Mouse (Mus musculus) lung, embryonic 14.5 days (tissue): Measurements from ENCODE around the gene Tmem176a. TPM values are rescaled to one million over a fixed set of nuclear protein-coding genes. Genes with fewer than 3 reads are reported as not detected.
"Not testable (repeated sequence)": the region's sequence is repeated elsewhere in the genome, so short reads cannot be mapped to it uniquely, and the experiment has no call there.

Source experiments
- ATAC-seq: fragments of 200-750 bp; cut with Nextera tagmentation; 2 replicates; pipeline ENCODE4 v1.8.0; 2017; ENCODE audit warnings: mild to moderate bottlenecking, moderate TSS enrichment, moderate library complexity; ENCODE audit not compliant: insufficient read depth
- DNase-seq: peaks from one replicate; pipeline ENCODE4 v3.0.0-alpha.2; 2015
- H3K27ac ChIP-seq: fragments of 300-500 bp; sonication (generic); 2 replicates; pipeline ENCODE4 v1.5.1; 2014; ENCODE audit warnings: low read depth, mild to moderate bottlenecking, moderate library complexity
- H3K27me3 ChIP-seq: fragments of 300-500 bp; sonication (generic); 2 replicates; pipeline ENCODE4 v1.6.1; 2014; ENCODE audit warnings: low read length, control low read depth; ENCODE audit not compliant: insufficient read depth
- H3K36me3 ChIP-seq: fragments of 300-500 bp; sonication (generic); 2 replicates; pipeline ENCODE4 v1.6.1; 2014; ENCODE audit warnings: control low read depth; ENCODE audit not compliant: insufficient read depth
- H3K4me1 ChIP-seq: fragments of 300-500 bp; sonication (generic); 2 replicates; pipeline ENCODE4 v1.6.1; 2014; ENCODE audit warnings: antibody characterized with exemption, control low read depth; ENCODE audit not compliant: insufficient read depth
- H3K4me2 ChIP-seq: fragments of 300-500 bp; sonication (generic); 2 replicates; pipeline ENCODE4 v1.6.1; 2014; ENCODE audit warnings: mild to moderate bottlenecking
- H3K4me3 ChIP-seq: fragments of 300-500 bp; sonication (generic); 2 replicates; pipeline ENCODE4 v1.5.1; 2014; ENCODE audit warnings: low read depth, low read length
- H3K9ac ChIP-seq: fragments of 300-500 bp; sonication (generic); 2 replicates; pipeline ENCODE4 v1.6.1; 2014
- H3K9me3 ChIP-seq: fragments of 300-500 bp; sonication (generic); 2 replicates; pipeline ENCODE4 v1.6.1; 2016; ENCODE audit warnings: low read depth, low read length, control low read depth
- CTCF ChIP-seq: IDR thresholded peaks from 2 replicates; pipeline ENCODE4 v1.5.1; 2016; ENCODE audit warnings: antibody characterized with exemption, low read depth
- WGBS: fragments of 180-500 bp; shearing (Covaris S2); extraction: QIAGEN DNeasy Blood & Tissue Kit; methylation state at CpG from one replicate; pipeline ENCODE4 v1.1.7; 2014; 5-methylcytosine and 5-hydroxymethylcytosine counted together
- polyA plus RNA-seq: library from polyadenylated mRNA; unstranded; fragments of >200 nt; fragmentation: Nextera tagmentation; extraction: Ambion mirVana; gene quantifications from 2 replicates; pipeline ENCODE4 v1.2.1, GENCODE M21; 2014

Tmem176a gene
- polyA plus RNA-seq, 1 experiment from 2014 or later: 226 TPM

- no peaks in the 10 kb centered on the region for H3K4me1 ChIP-seq
- H3K27me3 ChIP-seq: no peaks in the 10 kb centered on the region
- H3K36me3 ChIP-seq: no peaks in the 10 kb centered on the region
- DNase-seq: peak; percentile 96
- 2% methylated on average over 6 of the region's 6 CpGs for WGBS
- ATAC-seq: peak; percentile 73
- H3K4me3 ChIP-seq: no peak overlapping the region
- no peak overlapping the region for H3K27ac ChIP-seq
- no peak overlapping the region for H3K4me2 ChIP-seq
- no peak overlapping the region for H3K9ac ChIP-seq
- peak; percentile 94 for TF ChIP-seq CTCF
- H3K9me3 ChIP-seq: no peaks in the 10 kb centered on the region
Measured at GRCm38 (mm10) chr6:48817815-48818214, 22.9 kb upstream of the Tmem176a start.

DNA sequence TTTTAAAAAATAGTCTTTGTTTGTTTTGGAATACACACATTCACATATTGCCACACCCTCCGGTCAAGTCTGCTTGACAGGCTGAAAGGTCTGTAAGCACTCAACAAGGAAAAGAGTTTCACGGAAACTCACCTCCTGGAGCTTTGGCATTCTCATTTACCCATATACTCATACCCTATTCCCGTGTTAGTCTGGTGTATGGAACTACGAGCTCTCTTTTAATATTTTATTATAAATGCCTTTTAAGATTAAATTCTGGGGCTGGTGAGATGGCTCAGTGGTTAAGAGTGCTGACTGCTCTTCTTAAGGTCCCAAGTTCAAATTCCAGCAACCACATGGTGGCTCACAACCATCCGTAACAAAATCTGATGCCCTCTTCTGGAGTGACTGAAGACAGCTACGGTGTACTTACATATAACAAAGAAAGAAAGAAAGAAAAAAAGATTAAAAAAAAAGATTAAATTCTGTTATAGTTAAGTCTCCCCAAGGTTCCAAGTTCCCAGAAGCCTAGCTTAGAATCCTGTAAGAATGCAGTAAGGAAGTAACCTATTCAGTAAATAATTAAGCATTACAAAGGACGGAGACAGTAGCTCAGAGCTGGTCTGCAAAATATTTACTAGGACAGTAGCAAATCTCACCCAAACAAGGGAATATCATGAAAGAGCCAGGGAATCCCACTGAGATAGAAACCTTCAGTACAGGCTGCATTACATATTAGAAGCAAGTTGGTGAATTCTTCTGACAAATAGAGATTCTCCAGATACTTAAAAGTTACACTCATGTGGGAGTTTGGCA is 18.5 kb upstream of the Tmem176a start:
- H3K9me3 ChIP-seq, H3K4me2 ChIP-seq, H3K36me3 ChIP-seq, H3K4me1 ChIP-seq, H3K4me3 ChIP-seq, DNase-seq, H3K27ac ChIP-seq, ATAC-seq, H3K27me3 ChIP-seq, H3K9ac ChIP-seq: not testable (repeated sequence)
- WGBS: 76% methylated on average over 7 of the region's 7 CpGs

- Histone ChIP-seq H3K4me1 (peaks cover 7% of the 10 kb centered on the region; the same call in 1 of the 2 replicates), H3K27me3 (no peaks in the 10 kb centered on the region), H3K9me3 (no peaks in the 10 kb centered on the region), H3K4me2 (no peak overlapping the region), H3K36me3 (no peaks in the 10 kb centered on the region), H3K9ac (no peak overlapping the region), H3K27ac (no peak overlapping the region), H3K4me3 (no peak overlapping the region)
- WGBS: 51% methylated on average over 7 of the region's 7 CpGs
- TF ChIP-seq CTCF: no peak
- DNase-seq (no peak), ATAC-seq (no peak)
Measured at GRCm38 (mm10) chr6:48825016-48825415, 15.7 kb upstream of the Tmem176a start.

DNA sequence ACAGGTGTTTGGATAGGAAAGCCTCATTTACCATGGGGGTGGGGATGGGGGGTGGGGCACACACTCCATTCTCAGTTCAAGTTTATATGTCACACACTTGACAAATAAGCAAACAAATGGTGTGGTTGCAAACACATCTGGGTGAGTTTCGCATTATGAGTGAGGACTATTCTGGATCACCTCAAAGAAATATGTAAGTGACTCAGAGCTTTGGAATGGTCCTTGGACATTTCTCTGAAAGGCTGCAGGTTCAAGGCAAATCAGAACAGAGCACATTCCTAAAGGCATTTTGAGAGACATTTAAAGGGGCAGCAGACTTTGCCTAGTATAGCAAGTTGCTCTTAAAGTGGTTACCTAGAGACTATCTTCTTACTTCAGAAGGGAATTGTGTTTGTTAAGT is 11.7 kb upstream of the Tmem176a start:
- DNase-seq (peak; percentile 50), ATAC-seq (peak; percentile 44; the same call in 1 of the 2 replicates)
- H3K4me2 ChIP-seq: no peak overlapping the region
- no peak overlapping the region for H3K4me3 ChIP-seq
- no peak overlapping the region for H3K9ac ChIP-seq
- peaks cover 18% of the 10 kb centered on the region for H3K36me3 ChIP-seq
- no peaks in the 10 kb centered on the region for H3K9me3 ChIP-seq
- H3K4me1 ChIP-seq: 0 out of 2 replicates have a peak, but pooled peaks cover 3% of the 10 kb centered on the region
- 46% methylated on average over 1 of the region's 1 CpGs for WGBS
- no peak for TF ChIP-seq CTCF
- no peaks in the 10 kb centered on the region for H3K27me3 ChIP-seq
- H3K27ac ChIP-seq: no peak overlapping the region

DNA sequence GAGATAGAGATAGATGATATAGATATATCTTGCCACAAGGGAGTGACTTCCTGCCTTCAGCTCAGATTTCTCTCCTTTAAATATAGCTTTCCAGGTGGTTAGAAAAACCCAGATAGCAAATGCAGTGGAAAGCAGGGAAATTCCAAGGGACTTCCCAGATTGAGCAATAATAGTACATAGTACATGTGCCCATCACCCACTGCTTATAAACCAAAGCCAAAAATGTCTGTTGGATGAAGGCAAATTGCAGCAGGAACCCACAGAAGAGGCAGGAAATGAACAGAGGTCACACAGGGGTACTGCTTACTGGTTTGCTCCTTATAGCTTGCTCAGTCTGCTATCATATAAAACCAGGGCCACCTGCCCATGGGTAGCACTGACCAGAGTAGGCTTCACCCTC is 11.1 kb upstream of the Tmem176a start:
- Histone ChIP-seq H3K27me3 (no peaks in the 10 kb centered on the region), H3K36me3 (peaks cover 25% of the 10 kb centered on the region), H3K4me2 (no peak overlapping the region), H3K4me1 (0 out of 2 replicates have a peak, but pooled peaks cover 3% of the 10 kb centered on the region), H3K9me3 (no peaks in the 10 kb centered on the region), H3K27ac (no peak overlapping the region), H3K9ac (no peak overlapping the region), H3K4me3 (no peak overlapping the region)
- no peak for TF ChIP-seq CTCF
- no peak for DNase-seq
- no peak for ATAC-seq

DNA sequence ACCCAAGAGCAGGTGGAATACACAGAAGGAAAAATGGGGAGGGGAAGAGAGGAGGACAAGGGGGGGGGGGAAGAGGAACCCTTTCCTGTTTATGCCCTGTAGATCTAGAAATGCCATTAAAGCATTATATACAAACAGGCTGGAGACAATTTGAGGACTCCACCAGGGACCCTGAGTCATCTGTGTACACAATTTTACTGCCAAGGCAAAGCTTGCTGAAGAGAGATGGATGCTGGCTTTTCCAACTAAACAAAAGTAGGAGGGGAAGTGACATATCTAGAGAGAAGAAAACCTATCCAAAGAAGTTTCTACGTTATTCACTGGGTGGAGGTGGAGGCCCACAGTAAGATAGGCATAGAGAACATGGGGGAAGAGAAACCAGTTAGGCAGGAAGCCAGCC is 10.5 kb upstream of the Tmem176a start:
- H3K9me3 ChIP-seq: no peaks in the 10 kb centered on the region

GRCm38 (mm10) chr6:48831141-48831540 is 9.6 kb upstream of the Tmem176a start:
- H3K4me2 ChIP-seq: no peak overlapping the region
- 85% methylated on average over 5 of the region's 5 CpGs for WGBS
- DNase-seq: no peak

More for the DNA sequence above, 10.5 kb upstream of the Tmem176a start:
- TF ChIP-seq CTCF: no peak
- Histone ChIP-seq H3K4me1 (0 out of 2 replicates have a peak, but pooled peaks cover 3% of the 10 kb centered on the region), H3K27ac (no peak overlapping the region), H3K36me3 (peaks cover 31% of the 10 kb centered on the region), H3K9ac (no peak overlapping the region), H3K4me2 (no peak overlapping the region), H3K4me3 (no peak overlapping the region), H3K27me3 (no peaks in the 10 kb centered on the region)
- ATAC-seq: no peak
- WGBS: 26% methylated on average over 1 of the region's 1 CpGs
- DNase-seq: no peak

More at GRCm38 (mm10) chr6:48831141-48831540, 9.6 kb upstream of the Tmem176a start:
- H3K9ac ChIP-seq: no peak overlapping the region
- H3K27ac ChIP-seq: no peak overlapping the region
- no peaks in the 10 kb centered on the region for H3K27me3 ChIP-seq
- H3K4me3 ChIP-seq: no peak overlapping the region
- H3K4me1 ChIP-seq: 0 out of 2 replicates have a peak, but pooled peaks cover 3% of the 10 kb centered on the region
- no peak for ATAC-seq
- H3K9me3 ChIP-seq: no peaks in the 10 kb centered on the region
- no peak for TF ChIP-seq CTCF
- peaks cover 40% of the 10 kb centered on the region for H3K36me3 ChIP-seq
